Mouse (Mus musculus) bone marrow macrophage, adult 2 months (primary cell): ENCODE data around the gene Castor1. TPM values are rescaled to one million over a fixed set of nuclear protein-coding genes. Genes with fewer than 3 reads are reported as not detected.
"Not testable (repeated sequence)": the region's sequence is repeated elsewhere in the genome, so short reads cannot be mapped to it uniquely, and the experiment has no call there.

ENCODE experiments used
- H3K27ac ChIP-seq: 2 replicates; pipeline ENCODE4 v1.5.1; 2012; ENCODE audit warnings: low read depth, low read length; ENCODE audit not compliant: insufficient read depth
- H3K4me1 ChIP-seq: 2 replicates; pipeline ENCODE4 v1.6.1; 2012; ENCODE audit warnings: low read length; ENCODE audit not compliant: control insufficient read depth, insufficient read depth
- H3K4me3 ChIP-seq: 2 replicates; pipeline ENCODE4 v1.5.1; 2012; ENCODE audit warnings: mild to moderate bottlenecking, low read length, moderate library complexity; ENCODE audit not compliant: insufficient read depth
- CTCF ChIP-seq: IDR thresholded peaks from 2 replicates; pipeline ENCODE4 v1.5.1; 2012; ENCODE audit warnings: low read depth, mild to moderate bottlenecking, low read length, moderate library complexity
- POLR2A ChIP-seq: IDR thresholded peaks from 2 replicates; pipeline ENCODE4 v1.6.1; 2012; ENCODE audit warnings: mild to moderate bottlenecking, low read depth, low read length, borderline replicate concordance
- polyA plus RNA-seq: library from polyadenylated mRNA; stranded (reverse); fragments of >200 nt; gene quantifications from 2 replicates; pipeline ENCODE4 v1.2.4, GENCODE M21; 2012; ENCODE audit not compliant: missing spikeins, insufficient read depth, insufficient read length

The Castor1 gene
- polyA plus RNA-seq: 4.1 and 5.4 TPM in 2 replicates

DNA sequence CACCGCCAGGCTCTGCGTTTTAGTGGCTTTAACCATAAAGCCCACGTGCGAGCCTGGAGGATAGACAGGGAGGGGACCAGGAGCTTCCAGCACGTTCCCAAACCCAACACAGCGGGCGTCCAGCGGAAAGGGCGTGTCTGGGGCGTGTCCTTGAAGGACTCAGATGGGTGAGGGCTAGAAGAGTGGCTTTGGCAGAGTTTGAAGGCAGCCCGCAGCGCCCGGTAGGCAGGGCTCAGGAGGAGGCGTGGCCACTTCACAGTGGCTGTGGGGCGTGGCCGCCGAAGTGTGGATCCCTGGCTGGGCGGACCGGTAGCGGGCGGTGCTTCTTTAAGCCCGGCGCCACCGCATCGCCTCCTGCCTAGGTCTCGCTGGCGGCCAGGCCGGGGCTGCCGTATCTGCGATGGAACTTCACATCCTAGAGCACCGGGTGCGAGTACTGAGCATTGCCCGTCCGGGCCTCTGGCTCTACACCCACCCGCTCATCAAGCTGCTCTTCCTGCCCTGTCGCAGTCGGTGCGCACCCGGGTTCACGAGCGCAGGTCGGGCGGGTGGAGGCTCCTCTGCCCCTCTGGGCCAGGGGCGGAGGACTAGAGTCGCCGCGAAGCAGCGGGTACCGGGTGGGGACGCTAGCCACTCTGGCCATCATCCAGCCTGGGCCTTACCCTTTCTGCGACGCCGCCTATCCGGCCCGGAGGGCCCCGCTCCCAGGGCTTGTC lies at the start of gene Castor1:
Castor1 (plus strand) TSS at position 312 of the 716 bp plus-strand sequence.
- peak within 1 kb of the TSS; percentile 65 for H3K4me3 ChIP-seq
- peaks cover 11% of the 10 kb centered on the region for H3K4me1 ChIP-seq
- H3K27ac ChIP-seq: no peak within 1 kb of the TSS
- TF ChIP-seq POLR2A: no peak
- no peak for TF ChIP-seq CTCF

DNA sequence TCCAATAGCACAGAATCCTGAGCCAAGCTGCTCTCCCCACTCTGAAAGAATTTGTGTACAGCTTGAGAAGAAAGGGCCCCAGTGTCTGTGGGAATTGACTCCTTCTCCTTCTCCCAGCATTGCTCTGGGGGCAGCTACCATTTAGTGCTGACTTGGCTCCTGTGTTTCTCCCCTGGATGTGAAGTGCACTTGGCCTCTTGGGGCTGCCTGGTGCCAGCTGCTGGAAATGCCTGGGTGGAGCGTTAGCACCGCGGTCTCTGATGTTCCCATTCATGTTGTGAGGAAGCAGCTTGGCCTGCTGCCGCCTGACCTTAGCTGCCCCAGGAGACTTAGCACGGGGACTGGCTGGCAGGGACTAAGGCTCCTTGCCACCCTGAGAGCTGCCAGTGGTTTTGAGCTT lies 43.4 kb upstream of the Castor1 start:
- H3K27ac ChIP-seq: no peak overlapping the region
- no peak overlapping the region for H3K4me3 ChIP-seq
- H3K4me1 ChIP-seq: no peaks in the 10 kb centered on the region
- no peak for TF ChIP-seq POLR2A
- TF ChIP-seq CTCF: no peak

- no peak for TF ChIP-seq POLR2A
- TF ChIP-seq CTCF: no peak
- no peak overlapping the region for H3K4me3 ChIP-seq
- no peak overlapping the region for H3K27ac ChIP-seq
- no peaks in the 10 kb centered on the region for H3K4me1 ChIP-seq
These were observed 40.3 kb upstream of the Castor1 start for GRCm38 (mm10) chr11:4177716-4178115.

DNA sequence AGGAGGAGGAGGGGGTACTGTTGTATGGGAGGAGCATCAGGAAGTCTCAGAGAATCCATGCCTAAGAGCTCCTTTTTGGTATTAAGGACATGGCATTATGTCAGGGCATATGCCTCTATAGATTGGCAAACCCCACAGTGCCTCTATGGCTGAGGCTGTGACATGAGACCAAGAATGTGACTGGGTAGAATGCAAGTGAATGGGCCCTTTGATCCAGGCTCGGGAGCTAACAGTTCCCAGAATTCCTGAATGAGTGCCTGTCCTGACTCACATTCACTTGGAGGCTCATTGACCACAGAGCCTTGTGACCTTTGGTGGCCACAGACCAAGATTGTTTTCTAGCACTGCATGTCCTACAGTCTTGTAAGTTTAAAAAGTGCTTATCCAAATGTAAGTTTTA lies 36.0 kb upstream of the Castor1 start:
- TF ChIP-seq POLR2A: no peak
- no peak for TF ChIP-seq CTCF

GRCm38 (mm10) chr11:4183511-4183910 lies 34.5 kb upstream of the Castor1 start:
- Histone ChIP-seq H3K27ac (no peak overlapping the region), H3K4me1 (peaks cover 16% of the 10 kb centered on the region)

More for the DNA sequence above, 36.0 kb upstream of the Castor1 start:
- Histone ChIP-seq H3K4me3 (no peak overlapping the region), H3K27ac (no peak overlapping the region), H3K4me1 (peaks cover 2% of the 10 kb centered on the region; the same call in 1 of the 2 replicates)

GRCm38 (mm10) chr11:4184251-4184952 lies 33.6 kb upstream of the Castor1 start:
- no peak overlapping the region for H3K4me3 ChIP-seq
- TF ChIP-seq POLR2A (no peak), CTCF (no peak)
- H3K4me1 ChIP-seq: peaks cover 24% of the 10 kb centered on the region
- H3K27ac ChIP-seq: no peak overlapping the region

More at GRCm38 (mm10) chr11:4183511-4183910, 34.5 kb upstream of the Castor1 start:
- TF ChIP-seq POLR2A: no peak
- TF ChIP-seq CTCF: no peak
- no peak overlapping the region for H3K4me3 ChIP-seq

DNA sequence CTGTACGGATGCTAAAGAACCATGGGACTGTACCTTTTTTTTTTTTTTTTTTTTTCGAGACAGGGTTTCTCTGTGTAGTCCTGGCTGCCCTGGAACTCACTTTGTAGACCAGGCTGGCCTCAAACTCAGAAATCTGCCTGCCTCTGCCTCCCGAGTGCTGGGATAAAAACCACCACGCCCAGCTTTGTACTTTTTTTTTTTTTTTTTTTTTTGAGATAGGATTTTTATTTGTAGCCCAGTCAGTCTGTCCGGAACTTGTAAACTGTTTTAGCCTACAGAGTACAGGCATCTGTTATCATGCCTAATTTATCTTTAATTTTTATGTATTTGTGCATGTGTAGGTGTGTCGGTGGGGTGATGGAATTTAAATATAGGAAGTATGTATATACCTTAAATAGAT lies 32.5 kb upstream of the Castor1 start:
- H3K27ac ChIP-seq, H3K4me3 ChIP-seq: not testable (repeated sequence)
- peaks cover 31% of the 10 kb centered on the region for H3K4me1 ChIP-seq

GRCm38 (mm10) chr11:4186486-4187317 lies 31.3 kb upstream of the Castor1 start, which contains the start of gene Tbc1d10a:
TSS of gene Tbc1d10a (plus strand) at chr11:4186789.
- peaks cover 42% of the 10 kb centered on the region for H3K4me1 ChIP-seq
- no peak within 1 kb of the TSS for H3K27ac ChIP-seq
- TF ChIP-seq CTCF: no peak
- TF ChIP-seq POLR2A: no peak; the same call in 1 of the 2 replicates
- peak within 1 kb of the TSS; percentile 97 for H3K4me3 ChIP-seq

GRCm38 (mm10) chr11:4187318-4187700 lies 30.7 kb upstream of the Castor1 start:
- TF ChIP-seq CTCF (no peak), POLR2A (no peak)
- Histone ChIP-seq H3K27ac (no peak overlapping the region), H3K4me3 (peak overlapping the region; percentile 97), H3K4me1 (peaks cover 48% of the 10 kb centered on the region)
